Mouse (Mus musculus) limb, embryonic 15.5 days (tissue): ENCODE data around the gene Mettl11b. TPM values are rescaled to one million over a fixed set of nuclear protein-coding genes. Genes with fewer than 3 reads are reported as not detected.

Experiments
- ATAC-seq: fragments of 200-750 bp; cut with Nextera tagmentation; 2 replicates; pipeline ENCODE4 v1.8.0; 2017; ENCODE audit warnings: low read depth, moderate TSS enrichment; ENCODE audit not compliant: insufficient number of reproducible peaks, low FRiP score, low TSS enrichment
- H3K27ac ChIP-seq: fragments of 300-500 bp; sonication (generic); 2 replicates; pipeline ENCODE4 v1.5.1; 2015; ENCODE audit warnings: moderate library complexity, mild to moderate bottlenecking, inconsistent platforms
- H3K27me3 ChIP-seq: fragments of 300-500 bp; sonication (generic); 2 replicates; pipeline ENCODE4 v1.6.1; 2015; ENCODE audit warnings: inconsistent platforms
- H3K36me3 ChIP-seq: fragments of 300-500 bp; sonication (generic); 2 replicates; pipeline ENCODE4 v1.6.1; 2015; ENCODE audit warnings: inconsistent platforms
- H3K4me1 ChIP-seq: fragments of 300-500 bp; sonication (generic); 2 replicates; pipeline ENCODE4 v1.6.1; 2015; ENCODE audit warnings: inconsistent platforms
- H3K4me2 ChIP-seq: fragments of 300-500 bp; sonication (generic); 2 replicates; pipeline ENCODE4 v1.6.1; 2015; ENCODE audit warnings: mild to moderate bottlenecking, inconsistent platforms
- H3K4me3 ChIP-seq: fragments of 300-500 bp; sonication (generic); 2 replicates; pipeline ENCODE4 v1.5.1; 2015; ENCODE audit warnings: mild to moderate bottlenecking, inconsistent platforms
- H3K9ac ChIP-seq: fragments of 300-500 bp; sonication (generic); 2 replicates; pipeline ENCODE4 v1.6.1; 2015; ENCODE audit warnings: inconsistent platforms
- H3K9me3 ChIP-seq: fragments of 300-500 bp; sonication (generic); 2 replicates; pipeline ENCODE4 v1.6.1; 2016; ENCODE audit warnings: inconsistent platforms
- WGBS: fragments of 180-500 bp; shearing (Covaris S2); methylation state at CpG from one replicate; pipeline ENCODE4 v1.1.7; 2015; 5-methylcytosine and 5-hydroxymethylcytosine counted together
- polyA plus RNA-seq: library from polyadenylated mRNA; unstranded; fragments of >200 nt; fragmentation: Nextera tagmentation; extraction: Ambion mirVana; gene quantifications from 2 replicates; pipeline ENCODE4 v1.2.1, GENCODE M21; 2015

Mettl11b gene
- polyA plus RNA-seq, 1 experiment from 2014 or later: 0.15 TPM

- Histone ChIP-seq H3K4me1 (no peaks in the 10 kb centered on the region; the same call in 1 of the 2 replicates), H3K36me3 (no peaks in the 10 kb centered on the region), H3K27ac (no peak overlapping the region), H3K4me3 (no peak overlapping the region), H3K4me2 (no peak overlapping the region), H3K9me3 (no peaks in the 10 kb centered on the region), H3K9ac (no peak overlapping the region), H3K27me3 (no peaks in the 10 kb centered on the region)
- no peak for ATAC-seq
- 15% methylated on average over 2 of the region's 2 CpGs for WGBS
Measured at GRCm38 (mm10) chr1:163682935-163683430, 42.0 kb downstream of the Mettl11b start.

- Histone ChIP-seq H3K9me3 (no peaks in the 10 kb centered on the region), H3K4me2 (no peak overlapping the region), H3K27ac (no peak overlapping the region), H3K27me3 (no peaks in the 10 kb centered on the region), H3K36me3 (no peaks in the 10 kb centered on the region), H3K4me3 (no peak overlapping the region), H3K9ac (no peak overlapping the region), H3K4me1 (no peaks in the 10 kb centered on the region; the same call in 1 of the 2 replicates)
- 44% methylated on average over 3 of the region's 3 CpGs for WGBS
- no peak for ATAC-seq
Measured at GRCm38 (mm10) chr1:163682127-163682526, 42.9 kb downstream of the Mettl11b start.

- Histone ChIP-seq H3K9me3 (no peaks in the 10 kb centered on the region), H3K27ac (no peak overlapping the region), H3K4me1 (0 out of 2 replicates have a peak, but pooled peaks cover 5% of the 10 kb centered on the region), H3K4me2 (no peak overlapping the region), H3K27me3 (no peaks in the 10 kb centered on the region), H3K9ac (no peak overlapping the region), H3K36me3 (no peaks in the 10 kb centered on the region), H3K4me3 (no peak overlapping the region)
- ATAC-seq: no peak
- 54% methylated on average over 3 of the region's 3 CpGs for WGBS
Measured at GRCm38 (mm10) chr1:163672866-163673265, 52.2 kb downstream of the Mettl11b start.

- H3K27ac ChIP-seq: no peak overlapping the region
- H3K9me3 ChIP-seq: no peaks in the 10 kb centered on the region
- 66% methylated on average over 4 of the region's 4 CpGs for WGBS
- H3K9ac ChIP-seq: no peak overlapping the region
- no peak overlapping the region for H3K4me2 ChIP-seq
- no peak overlapping the region for H3K4me3 ChIP-seq
- H3K36me3 ChIP-seq: no peaks in the 10 kb centered on the region
- no peaks in the 10 kb centered on the region for H3K27me3 ChIP-seq
- 0 out of 2 replicates have a peak, but pooled peaks cover 5% of the 10 kb centered on the region for H3K4me1 ChIP-seq
- ATAC-seq: no peak
Measured at GRCm38 (mm10) chr1:163671326-163671725, 53.7 kb downstream of the Mettl11b start.

GRCm38 (mm10) chr1:163670702-163671101 lies 54.3 kb downstream of the Mettl11b start:
- Histone ChIP-seq H3K9me3 (no peaks in the 10 kb centered on the region), H3K4me2 (no peak overlapping the region), H3K4me1 (0 out of 2 replicates have a peak, but pooled peaks cover 5% of the 10 kb centered on the region), H3K27me3 (no peaks in the 10 kb centered on the region), H3K9ac (no peak overlapping the region), H3K36me3 (no peaks in the 10 kb centered on the region), H3K27ac (peak overlapping the region; percentile 61), H3K4me3 (no peak overlapping the region)
- ATAC-seq: peak; percentile 58; the same call in 1 of the 2 replicates
- 25% methylated on average over 4 of the region's 4 CpGs for WGBS

GRCm38 (mm10) chr1:163669936-163670335 lies 55.1 kb downstream of the Mettl11b start:
- ATAC-seq: peak; percentile 69; the same call in 1 of the 2 replicates
- no peak overlapping the region for H3K4me3 ChIP-seq
- H3K36me3 ChIP-seq: no peaks in the 10 kb centered on the region
- no peaks in the 10 kb centered on the region for H3K9me3 ChIP-seq
- 52% methylated on average over 4 of the region's 4 CpGs for WGBS
- no peak overlapping the region for H3K9ac ChIP-seq
- 0 out of 2 replicates have a peak, but pooled peaks cover 5% of the 10 kb centered on the region for H3K4me1 ChIP-seq
- H3K27ac ChIP-seq: peak overlapping the region; percentile 61
- H3K4me2 ChIP-seq: no peak overlapping the region
- no peaks in the 10 kb centered on the region for H3K27me3 ChIP-seq

- H3K9ac ChIP-seq: no peak overlapping the region
- H3K4me3 ChIP-seq: no peak overlapping the region
- WGBS: 88% methylated on average over 1 of the region's 1 CpGs
- no peak overlapping the region for H3K4me2 ChIP-seq
- no peak overlapping the region for H3K27ac ChIP-seq
- no peaks in the 10 kb centered on the region for H3K36me3 ChIP-seq
- no peaks in the 10 kb centered on the region for H3K27me3 ChIP-seq
- ATAC-seq: no peak
- no peaks in the 10 kb centered on the region for H3K9me3 ChIP-seq
- H3K4me1 ChIP-seq: 0 out of 2 replicates have a peak, but pooled peaks cover 6% of the 10 kb centered on the region
Measured at GRCm38 (mm10) chr1:163662416-163662815, 62.6 kb downstream of the Mettl11b start.

GRCm38 (mm10) chr1:163658535-163658928 lies 66.5 kb downstream of the Mettl11b start:
- ATAC-seq: no peak
- Histone ChIP-seq H3K9ac (no peak overlapping the region), H3K27ac (no peak overlapping the region)

GRCm38 (mm10) chr1:163657766-163658534 lies 67.1 kb downstream of the Mettl11b start:
- H3K9me3 ChIP-seq: no peaks in the 10 kb centered on the region
- no peak overlapping the region for H3K4me2 ChIP-seq
- H3K4me3 ChIP-seq: no peak overlapping the region
- H3K4me1 ChIP-seq: 0 out of 2 replicates have a peak, but pooled peaks cover 8% of the 10 kb centered on the region
- no peaks in the 10 kb centered on the region for H3K36me3 ChIP-seq
- H3K9ac ChIP-seq: no peak overlapping the region
- H3K27me3 ChIP-seq: no peaks in the 10 kb centered on the region
- no peak for ATAC-seq
- 18% methylated on average over 7 of the region's 7 CpGs for WGBS
- no peak overlapping the region; the same call in 1 of the 2 replicates for H3K27ac ChIP-seq

More at GRCm38 (mm10) chr1:163658535-163658928, 66.5 kb downstream of the Mettl11b start:
- Histone ChIP-seq H3K36me3 (no peaks in the 10 kb centered on the region), H3K4me1 (0 out of 2 replicates have a peak, but pooled peaks cover 8% of the 10 kb centered on the region), H3K4me2 (no peak overlapping the region), H3K9me3 (no peaks in the 10 kb centered on the region), H3K27me3 (no peaks in the 10 kb centered on the region), H3K4me3 (no peak overlapping the region)

GRCm38 (mm10) chr1:163657056-163657455 lies 68.0 kb downstream of the Mettl11b start:
- 51% methylated on average over 2 of the region's 2 CpGs for WGBS
- H3K27me3 ChIP-seq: no peaks in the 10 kb centered on the region

GRCm38 (mm10) chr1:163656432-163656831 lies 68.6 kb downstream of the Mettl11b start:
- peaks cover 9% of the 10 kb centered on the region; the same call in 1 of the 2 replicates for H3K4me1 ChIP-seq
- no peak overlapping the region for H3K4me3 ChIP-seq
- no peaks in the 10 kb centered on the region for H3K9me3 ChIP-seq
- H3K36me3 ChIP-seq: no peaks in the 10 kb centered on the region
- no peak for ATAC-seq
- H3K27ac ChIP-seq: no peak overlapping the region
- H3K27me3 ChIP-seq: no peaks in the 10 kb centered on the region
- no peak overlapping the region for H3K9ac ChIP-seq
- 88% methylated on average over 5 of the region's 5 CpGs for WGBS
- no peak overlapping the region for H3K4me2 ChIP-seq

More at GRCm38 (mm10) chr1:163657056-163657455, 68.0 kb downstream of the Mettl11b start:
- 0 out of 2 replicates have a peak, but pooled peaks cover 8% of the 10 kb centered on the region for H3K4me1 ChIP-seq
- no peaks in the 10 kb centered on the region for H3K9me3 ChIP-seq
- no peak overlapping the region for H3K27ac ChIP-seq
- no peak for ATAC-seq
- no peaks in the 10 kb centered on the region for H3K36me3 ChIP-seq
- H3K4me2 ChIP-seq: no peak overlapping the region
- H3K9ac ChIP-seq: no peak overlapping the region
- H3K4me3 ChIP-seq: no peak overlapping the region
